Mouse (Mus musculus): ENCODE data around the gene Sv2a.
"Not testable (repeated sequence)": the region's sequence is repeated elsewhere in the genome, so short reads cannot be mapped to it uniquely, and the experiment has no call there.

Gene Sv2a

GRCm38 (mm10) chr3:96174042-96174441, 6.9 kb upstream of the Sv2a start:
- DNase-seq (ENCODE audit: low read depth, low spot score), result not testable (repeated sequence)

- no peak for DNase-seq (ENCODE audit: low read depth, low spot score)
Measured at GRCm38 (mm10) chr3:96175251-96175650, 5.7 kb upstream of the Sv2a start.

DNA sequence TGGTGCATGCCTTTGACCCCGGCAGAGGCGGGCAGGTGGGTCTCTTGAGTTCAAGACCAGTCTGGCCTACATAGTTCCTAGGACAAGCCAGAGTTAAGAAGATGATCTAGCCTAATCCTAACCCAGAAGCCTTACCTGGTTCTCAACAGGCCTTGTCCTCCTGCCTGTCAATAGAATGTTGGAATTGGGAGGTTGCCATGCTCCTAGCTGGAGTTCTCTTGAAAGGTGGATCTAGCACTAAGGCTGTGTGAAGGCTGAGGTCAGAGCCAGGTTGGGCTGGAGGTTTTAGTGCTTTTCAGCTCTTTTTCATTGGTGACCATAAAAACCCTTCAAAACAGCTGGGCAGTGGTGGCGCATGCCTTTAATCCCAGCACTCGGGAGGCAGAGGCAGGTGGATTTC, 2.5 kb upstream of the Sv2a start:
- DNase-seq (ENCODE audit: low read depth, low spot score), result no peak

DNA sequence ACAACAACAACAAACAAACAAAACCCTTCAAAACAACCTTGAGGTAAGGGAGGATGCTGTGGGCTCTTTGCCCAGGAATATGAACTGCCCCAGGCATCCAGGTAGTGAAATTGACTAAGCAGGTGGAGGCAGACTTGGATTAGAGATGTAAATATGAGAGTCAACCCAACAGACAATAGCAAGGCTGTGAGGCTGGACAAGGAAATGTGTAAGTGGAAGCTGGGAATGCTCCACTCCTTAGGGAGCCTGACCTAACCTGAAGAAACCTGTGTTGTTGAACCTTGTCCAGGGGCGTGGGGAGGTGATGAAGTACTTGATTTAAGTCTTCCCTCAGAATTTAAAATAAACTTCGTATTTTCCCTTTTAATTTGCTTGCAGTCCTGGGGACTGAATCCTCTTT, 2.0 kb upstream of the Sv2a start:
- no peak for DNase-seq (ENCODE audit: low read depth, low spot score)

GRCm38 (mm10) chr3:96179531-96179930, 1.4 kb upstream of the Sv2a start:
- DNase-seq (ENCODE audit: low read depth, low spot score), result no peak

- DNase-seq (ENCODE audit: low read depth, low spot score), result no peak
Measured at GRCm38 (mm10) chr3:96181510-96182381, 795 bp downstream of the Sv2a start.

GRCm38 (mm10) chr3:96182382-96182776, 1.4 kb downstream of the Sv2a start:
- no peak for DNase-seq (ENCODE audit: low read depth, low spot score)

GRCm38 (mm10) chr3:96192977-96193376, 12.0 kb downstream of the Sv2a start:
- DNase-seq (ENCODE audit: low read depth, low spot score), result no peak

GRCm38 (mm10) chr3:96194966-96195365, 14.0 kb downstream of the Sv2a start:
- peak; percentile 45 for DNase-seq (ENCODE audit: low read depth, low spot score)

DNA sequence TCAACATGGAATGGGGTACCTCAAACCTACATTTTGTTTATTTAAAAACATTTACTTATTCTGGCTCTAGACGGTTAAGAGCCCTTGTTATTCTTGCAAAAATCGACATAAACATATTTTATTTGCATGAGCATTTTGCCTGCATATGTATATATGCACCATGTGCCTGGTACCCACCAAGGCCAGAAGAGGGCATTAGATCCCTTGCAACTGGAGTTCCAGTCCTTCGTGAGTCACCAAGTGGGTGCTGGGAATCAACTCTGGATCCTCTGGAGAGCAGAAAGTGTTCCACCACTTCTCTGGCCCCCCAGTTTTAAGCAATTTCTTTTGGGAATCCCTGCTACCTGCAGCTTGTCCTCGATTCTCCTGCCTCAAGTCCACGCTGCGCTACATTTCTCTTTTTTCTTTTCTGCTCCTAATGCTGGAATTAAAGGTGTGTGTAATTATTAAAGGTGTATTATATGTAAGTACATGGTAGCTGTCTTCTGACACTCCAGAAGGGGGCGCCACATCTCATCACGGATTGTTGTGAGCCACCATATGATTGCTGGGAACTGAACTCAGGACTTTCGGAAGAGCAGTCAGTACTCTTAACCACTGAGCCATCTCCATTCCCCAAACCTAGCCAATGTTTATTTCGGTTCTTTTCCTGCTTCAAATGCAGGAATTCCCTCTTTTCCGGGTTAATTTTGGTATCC, 14.8 kb downstream of the Sv2a start:
- no peak for DNase-seq (ENCODE audit: low read depth, low spot score)

GRCm38 (mm10) chr3:96196437-96197128, 15.6 kb downstream of the Sv2a start:
- DNase-seq (ENCODE audit: low read depth, low spot score), result no peak

DNA sequence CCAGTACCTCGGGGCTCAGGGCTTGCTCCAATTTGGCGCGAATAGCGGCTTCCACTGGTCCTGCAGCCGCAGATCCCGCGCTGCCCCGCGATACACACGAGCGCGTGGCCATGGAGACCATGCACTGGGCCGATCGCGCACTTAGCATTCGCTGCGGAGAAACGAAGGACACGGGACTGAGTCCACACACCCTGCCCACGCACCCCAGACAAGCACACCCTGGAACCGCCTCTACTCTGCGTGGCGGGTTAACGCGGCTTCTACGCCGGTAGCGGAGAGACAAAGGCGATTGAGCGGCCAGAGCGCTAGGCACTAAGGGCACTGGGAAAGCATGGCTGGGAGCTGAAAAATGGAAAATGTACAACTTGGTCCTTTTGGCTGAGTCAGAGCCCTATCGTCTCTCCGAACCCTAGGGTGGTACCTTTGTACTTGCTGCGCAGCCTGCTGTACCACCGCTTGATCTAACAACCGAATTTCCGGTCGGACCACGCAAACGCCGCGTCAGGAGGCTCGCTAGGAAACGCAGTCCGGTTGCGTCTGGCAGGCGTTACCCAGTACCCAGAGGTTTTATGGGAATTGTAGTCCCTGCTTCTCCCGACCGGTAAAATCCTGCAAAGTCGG, 16.3 kb downstream of the Sv2a start:
- DNase-seq (ENCODE audit: low read depth, low spot score), result peak; percentile 91

DNA sequence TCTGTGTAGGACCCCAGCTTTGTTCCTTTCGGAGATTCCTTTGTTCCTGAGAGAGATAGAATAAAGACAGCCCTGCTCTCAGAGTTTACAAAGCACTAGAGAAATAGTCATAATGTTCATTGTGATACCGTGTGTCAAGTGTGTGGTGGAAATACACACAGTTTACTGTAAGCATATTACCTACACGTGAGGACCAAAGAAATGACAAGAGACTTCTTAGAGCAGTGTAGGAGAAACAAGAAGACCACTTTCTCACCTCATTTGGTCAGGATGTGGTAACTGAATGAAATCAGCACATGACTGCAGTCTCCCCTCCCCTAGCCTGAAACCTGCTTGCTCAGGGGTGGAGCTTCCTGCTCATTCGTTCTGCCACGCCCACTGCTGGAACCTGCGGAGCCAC, 17.2 kb downstream of the Sv2a start:
- peak; percentile 90 for DNase-seq (ENCODE audit: low read depth, low spot score)

GRCm38 (mm10) chr3:96198601-96199251, 17.8 kb downstream of the Sv2a start:
- not testable (repeated sequence) for DNase-seq (ENCODE audit: low read depth, low spot score)

DNA sequence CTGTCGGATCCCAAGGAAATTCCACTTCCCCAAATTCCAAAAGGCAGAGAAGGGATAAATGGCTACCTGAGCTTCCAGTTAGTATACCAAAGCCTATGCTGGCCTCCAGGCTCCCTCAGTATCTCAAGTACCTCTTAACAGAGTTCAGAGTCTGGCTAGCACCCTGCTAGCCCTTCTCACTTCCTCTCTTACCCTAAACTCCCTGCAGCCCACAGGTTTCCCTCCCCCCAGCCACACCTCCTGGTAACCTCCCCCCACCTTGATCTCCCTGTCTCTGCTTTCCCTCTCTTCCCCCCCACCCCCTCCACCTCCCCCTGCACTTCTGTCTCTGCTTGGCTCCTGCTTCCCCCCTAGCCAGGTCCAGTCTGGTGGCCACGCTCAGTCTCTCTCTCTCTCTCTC, 18.8 kb downstream of the Sv2a start:
- no peak for DNase-seq (ENCODE audit: low read depth, low spot score)

GRCm38 (mm10) chr3:96207819-96208218, 26.9 kb downstream of the Sv2a start:
- no peak for DNase-seq (ENCODE audit: low read depth, low spot score)

GRCm38 (mm10) chr3:96209242-96209641, 28.3 kb downstream of the Sv2a start:
- no peak for DNase-seq (ENCODE audit: low read depth, low spot score)

DNA sequence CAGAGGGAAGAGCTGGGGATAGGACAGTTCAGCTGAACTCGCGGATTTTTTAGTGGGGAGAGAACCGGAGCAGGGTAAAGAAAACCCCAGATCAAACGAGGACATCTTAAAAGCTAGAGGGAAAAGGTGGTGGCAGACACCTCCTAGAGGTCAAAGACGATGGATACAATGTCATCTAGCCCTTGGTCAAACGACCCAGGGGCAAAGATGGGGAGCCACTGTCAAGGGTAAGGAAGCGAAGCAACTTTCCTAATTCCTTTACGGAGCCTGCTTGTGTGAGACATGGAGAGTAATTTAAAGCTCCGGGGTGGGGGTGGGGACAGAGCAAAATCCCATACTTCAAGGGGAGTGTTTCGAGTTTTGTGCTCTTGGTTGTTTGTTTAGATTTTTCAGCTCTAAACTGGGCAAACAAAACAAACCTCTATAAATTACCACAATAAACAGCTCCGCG, 38.3 kb downstream of the Sv2a start:
- DNase-seq (ENCODE audit: low read depth, low spot score), result no peak

DNA sequence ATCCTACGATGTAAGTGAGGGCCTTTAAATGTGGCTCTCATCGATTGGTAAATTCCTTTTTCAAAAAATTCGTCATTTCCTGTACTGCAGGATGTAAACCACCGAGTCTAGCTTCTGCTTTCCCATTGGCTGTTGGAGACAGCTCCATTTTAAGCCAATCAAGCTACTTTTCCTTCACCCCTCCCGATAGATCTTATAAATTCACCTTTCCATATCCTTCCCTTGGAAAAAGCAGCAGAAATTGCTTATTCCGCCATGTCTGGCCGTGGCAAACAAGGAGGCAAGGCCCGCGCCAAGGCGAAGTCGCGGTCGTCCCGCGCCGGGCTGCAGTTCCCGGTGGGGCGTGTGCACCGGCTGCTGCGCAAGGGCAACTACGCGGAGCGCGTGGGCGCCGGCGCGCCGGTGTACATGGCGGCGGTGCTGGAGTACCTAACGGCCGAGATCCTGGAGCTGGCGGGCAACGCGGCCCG, 38.7 kb downstream of the Sv2a start, which contains the start of the genes Bola1 and Hist2h2ab:
Gene Bola1 (minus strand): TSS at position 49 of the 470 bp plus-strand sequence.
Gene Hist2h2ab (plus strand): TSS at position 205 of the 470 bp plus-strand sequence.
- DNase-seq (ENCODE audit: low read depth, low spot score), result peak; percentile 92

GRCm38 (mm10) chr3:96220131-96220764, 39.3 kb downstream of the Sv2a start:
- DNase-seq (ENCODE audit: low read depth, low spot score), result peak; percentile 69
